Mouse (Mus musculus): ENCODE data around the gene 1700014D04Rik. TPM values are rescaled to one million over a fixed set of nuclear protein-coding genes. Genes with fewer than 3 reads are reported as not detected.
A peak's percentile ranks its signal among the peaks of the same experiment; 100 is the strongest.

Gene 1700014D04Rik
- polyA plus RNA-seq, 1 experiment = 0.28 TPM

- H3K27ac ChIP-seq (ENCODE audit: insufficient read depth, low read length) = no peak overlapping the region; the same call in 1 of the 2 replicates
- H3K27me3 ChIP-seq (ENCODE audit: control insufficient read depth, insufficient read depth, low read length) = no peaks in the 10 kb centered on the region
- peak; percentile 27 for DNase-seq
- peaks cover 9% of the 10 kb centered on the region for H3K4me1 ChIP-seq (ENCODE audit: control insufficient read depth, insufficient read depth, low read length)
- TF ChIP-seq CTCF (IDR thresholded peaks at IDR 0.05; ENCODE audit: borderline replicate concordance, insufficient read depth, low read depth, low read length) (no peak), POLR2A (IDR thresholded peaks at IDR 0.05; ENCODE audit: borderline replicate concordance, insufficient read depth, low read length) (no peak)
- peak overlapping the region; percentile 14 for H3K4me3 ChIP-seq (replicated peaks; ENCODE audit: insufficient read depth, low read depth, low read length)
- WGBS = 9% methylated on average over 9 of the region's 9 CpGs
These were observed 24.3 kb upstream of the 1700014D04Rik start for GRCm38 (mm10) chr13:59770847-59771246.

DNA sequence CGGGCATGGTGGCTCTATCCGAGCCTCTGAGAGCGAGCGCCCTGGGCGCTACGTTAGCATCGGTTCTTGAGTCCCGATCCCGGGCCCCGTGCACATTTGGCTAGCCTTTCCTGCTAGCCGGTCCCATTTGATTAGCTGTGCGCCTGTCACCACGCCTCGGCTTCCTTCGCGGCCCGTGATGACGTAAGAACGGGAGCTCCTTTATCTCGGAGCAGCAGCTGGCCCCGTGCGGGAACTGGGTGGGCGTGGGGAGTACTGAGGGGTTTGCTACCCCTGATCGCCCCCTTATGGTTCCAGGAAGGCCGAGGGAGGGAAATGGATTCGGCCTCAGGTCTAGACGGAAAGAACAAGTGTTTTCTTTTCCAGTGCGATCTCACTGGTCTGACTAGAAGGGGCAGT, 23.6 kb upstream of the 1700014D04Rik start:
- Histone ChIP-seq H3K4me3 (replicated peaks; ENCODE audit: insufficient read depth, low read depth, low read length) (peak overlapping the region; percentile 93), H3K4me1 (ENCODE audit: control insufficient read depth, insufficient read depth, low read length) (peaks cover 12% of the 10 kb centered on the region), H3K27ac (ENCODE audit: insufficient read depth, low read length) (peak overlapping the region; percentile 96), H3K27me3 (ENCODE audit: control insufficient read depth, insufficient read depth, low read length) (no peaks in the 10 kb centered on the region)
- DNase-seq = peak; percentile 85 to 86
- WGBS = under 1% methylated on average over 28 of the region's 28 CpGs
- TF ChIP-seq POLR2A (IDR thresholded peaks at IDR 0.05; ENCODE audit: borderline replicate concordance, insufficient read depth, low read length) (no peak), CTCF (IDR thresholded peaks at IDR 0.05; ENCODE audit: borderline replicate concordance, insufficient read depth, low read depth, low read length) (no peak)

- peak; percentile 99 to 100 for DNase-seq
- Histone ChIP-seq H3K4me1 (ENCODE audit: control insufficient read depth, insufficient read depth, low read length) (peaks cover 12% of the 10 kb centered on the region), H3K4me3 (replicated peaks; ENCODE audit: insufficient read depth, low read depth, low read length) (peak within 1 kb of the TSS; percentile 93), H3K27ac (ENCODE audit: insufficient read depth, low read length) (peak within 1 kb of the TSS; percentile 96), H3K27me3 (ENCODE audit: control insufficient read depth, insufficient read depth, low read length) (no peaks in the 10 kb centered on the region)
- WGBS = under 1% methylated on average over 90 of the region's 91 CpGs
- TF ChIP-seq POLR2A (IDR thresholded peaks at IDR 0.05; ENCODE audit: borderline replicate concordance, insufficient read depth, low read length) (peak; percentile 73), CTCF (IDR thresholded peaks at IDR 0.05; ENCODE audit: borderline replicate concordance, insufficient read depth, low read depth, low read length) (no peak)
These were observed 23.0 kb upstream of the 1700014D04Rik start, which contains the start of gene Isca1 for GRCm38 (mm10) chr13:59769296-59770163. Isca1 (minus strand) TSS chr13:59769810.

- 25% methylated on average over 13 of the region's 13 CpGs for WGBS
- no peak for TF ChIP-seq POLR2A (IDR thresholded peaks at IDR 0.05; ENCODE audit: borderline replicate concordance, insufficient read depth, low read length)
- DNase-seq = peak in 1 of 2 experiments; percentile 24
- no peak overlapping the region for H3K27ac ChIP-seq (ENCODE audit: insufficient read depth, low read length)
- no peaks in the 10 kb centered on the region for H3K27me3 ChIP-seq (ENCODE audit: control insufficient read depth, insufficient read depth, low read length)
- H3K4me1 ChIP-seq (ENCODE audit: control insufficient read depth, insufficient read depth, low read length) = peaks cover 15% of the 10 kb centered on the region
- peak overlapping the region; percentile 93 for H3K4me3 ChIP-seq (replicated peaks; ENCODE audit: insufficient read depth, low read depth, low read length)
These were observed 22.0 kb upstream of the 1700014D04Rik start for GRCm38 (mm10) chr13:59768531-59768930.

DNA sequence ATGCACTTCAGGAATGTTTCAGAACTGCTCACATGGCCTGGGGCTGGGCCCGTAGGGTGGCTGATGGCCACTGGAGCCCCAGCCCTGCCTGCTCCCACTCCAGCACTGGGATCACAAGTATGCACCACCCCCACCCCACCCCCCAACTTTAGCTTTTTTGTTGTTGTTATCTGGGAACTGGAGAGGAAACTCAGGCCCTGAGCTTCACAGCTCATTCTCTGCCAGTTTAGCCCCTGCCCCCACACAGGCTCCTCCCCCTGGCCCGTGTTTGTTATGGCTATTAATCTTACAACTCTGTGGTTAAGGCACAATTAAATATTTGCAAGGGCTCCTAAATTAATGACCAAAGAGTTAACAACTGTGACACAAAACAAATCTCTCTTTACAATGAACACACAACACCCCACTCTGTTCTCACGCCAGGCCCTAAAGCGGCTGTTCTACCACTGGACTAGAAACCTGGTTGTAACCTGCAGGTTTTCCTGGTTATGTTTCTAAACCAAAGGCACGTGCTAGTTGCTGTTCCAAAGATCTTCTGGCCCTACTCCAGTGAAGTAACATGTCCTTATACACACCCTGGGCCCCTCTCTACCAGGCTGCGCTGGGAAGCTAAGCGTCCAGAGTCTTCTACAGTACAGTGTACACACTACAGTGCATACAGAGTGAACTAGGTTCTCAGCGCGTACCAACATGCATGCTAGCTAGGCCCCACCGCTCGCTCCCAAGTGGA, 20.4 kb upstream of the 1700014D04Rik start:
- no peaks in the 10 kb centered on the region for H3K27me3 ChIP-seq (ENCODE audit: control insufficient read depth, insufficient read depth, low read length)
- no peak for DNase-seq
- H3K27ac ChIP-seq (ENCODE audit: insufficient read depth, low read length) = no peak overlapping the region
- H3K4me3 ChIP-seq (replicated peaks; ENCODE audit: insufficient read depth, low read depth, low read length) = no peak overlapping the region
- H3K4me1 ChIP-seq (ENCODE audit: control insufficient read depth, insufficient read depth, low read length) = peaks cover 18% of the 10 kb centered on the region
- TF ChIP-seq CTCF (IDR thresholded peaks at IDR 0.05; ENCODE audit: borderline replicate concordance, insufficient read depth, low read depth, low read length) = no peak
- no peak for TF ChIP-seq POLR2A (IDR thresholded peaks at IDR 0.05; ENCODE audit: borderline replicate concordance, insufficient read depth, low read length)
- 71% methylated on average over 11 of the region's 11 CpGs for WGBS

DNA sequence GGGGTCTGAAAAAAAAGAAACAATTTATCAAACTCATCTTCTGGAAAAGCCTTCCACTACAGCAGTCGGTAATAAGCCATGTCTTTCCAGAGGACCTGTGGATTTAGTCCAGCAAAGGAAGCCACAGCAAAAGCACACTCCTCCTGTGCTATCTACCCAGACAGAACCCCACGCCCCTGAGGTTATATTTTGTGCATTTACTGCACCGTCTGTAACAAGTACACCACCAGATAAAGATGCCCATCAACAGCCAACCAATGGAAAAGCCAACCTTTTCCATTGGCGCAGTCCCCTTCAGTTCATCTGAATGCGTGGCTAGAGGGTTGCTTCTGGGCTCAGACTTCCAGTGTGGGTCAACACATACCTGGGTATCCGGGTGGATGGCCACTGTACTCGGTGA, 16.2 kb upstream of the 1700014D04Rik start:
- Histone ChIP-seq H3K27ac (ENCODE audit: insufficient read depth, low read length) (no peak overlapping the region), H3K4me3 (replicated peaks; ENCODE audit: insufficient read depth, low read depth, low read length) (no peak overlapping the region), H3K27me3 (ENCODE audit: control insufficient read depth, insufficient read depth, low read length) (no peaks in the 10 kb centered on the region), H3K4me1 (ENCODE audit: control insufficient read depth, insufficient read depth, low read length) (peaks cover 11% of the 10 kb centered on the region; the same call in 1 of the 2 replicates)
- 89% methylated on average over 7 of the region's 7 CpGs for WGBS
- no peak for DNase-seq
- TF ChIP-seq CTCF (IDR thresholded peaks at IDR 0.05; ENCODE audit: borderline replicate concordance, insufficient read depth, low read depth, low read length) = no peak
- no peak for TF ChIP-seq POLR2A (IDR thresholded peaks at IDR 0.05; ENCODE audit: borderline replicate concordance, insufficient read depth, low read length)

- Histone ChIP-seq H3K27ac (ENCODE audit: insufficient read depth, low read length) (no peak overlapping the region), H3K4me3 (replicated peaks; ENCODE audit: insufficient read depth, low read depth, low read length) (no peak overlapping the region), H3K4me1 (ENCODE audit: control insufficient read depth, insufficient read depth, low read length) (no peaks in the 10 kb centered on the region), H3K27me3 (ENCODE audit: control insufficient read depth, insufficient read depth, low read length) (no peaks in the 10 kb centered on the region)
- 92% methylated on average over 7 of the region's 7 CpGs for WGBS
- TF ChIP-seq POLR2A (IDR thresholded peaks at IDR 0.05; ENCODE audit: borderline replicate concordance, insufficient read depth, low read length) (no peak), CTCF (IDR thresholded peaks at IDR 0.05; ENCODE audit: borderline replicate concordance, insufficient read depth, low read depth, low read length) (no peak)
- DNase-seq = no peak
These were observed 10.4 kb upstream of the 1700014D04Rik start for GRCm38 (mm10) chr13:59756906-59757305.

Measured in cerebellum, adult 2 months (tissue).